Mouse (Mus musculus): ENCODE data around the gene Col23a1. TPM values are rescaled to one million over a fixed set of nuclear protein-coding genes. Genes with fewer than 3 reads are reported as not detected.
"Not testable (repeated sequence)": the region's sequence is repeated elsewhere in the genome, so short reads cannot be mapped to it uniquely, and the experiment has no call there.

Gene Col23a1
- polyA plus RNA-seq, 1 experiment from 2014 or later, result 0.15 TPM

- Histone ChIP-seq H3K4me3 (ENCODE audit: low read depth, low read length) (no peak overlapping the region), H3K27ac (ENCODE audit: low read length) (no peak overlapping the region), H3K36me3 (ENCODE audit: control insufficient read depth, insufficient read depth) (peaks cover 18% of the 10 kb centered on the region), H3K9ac (ENCODE audit: low read depth, low read length) (no peak overlapping the region), H3K4me2 (ENCODE audit: low read depth, low read length) (no peak overlapping the region), H3K9me3 (replicated peaks; ENCODE audit: control insufficient read depth, low read length) (no peaks in the 10 kb centered on the region), H3K27me3 (ENCODE audit: control insufficient read depth, insufficient read depth, low read depth, low read length) (no peaks in the 10 kb centered on the region), H3K4me1 (ENCODE audit: control insufficient read depth, low read depth, low read length) (no peaks in the 10 kb centered on the region; the same call in none of the 2 replicates)
- no peak for ATAC-seq (ENCODE audit: low read depth)
- 83% methylated on average over 8 of the region's 8 CpGs for WGBS (ENCODE audit: insufficient replicate concordance)
These were observed 338.2 kb downstream of the Col23a1 start for GRCm38 (mm10) chr11:51627907-51628306.

GRCm38 (mm10) chr11:51629651-51630314 lies 340.1 kb downstream of the Col23a1 start:
- Histone ChIP-seq H3K4me1 (ENCODE audit: control insufficient read depth, low read depth, low read length) (peaks cover 5% of the 10 kb centered on the region), H3K4me3 (ENCODE audit: low read depth, low read length) (no peak overlapping the region), H3K36me3 (ENCODE audit: control insufficient read depth, insufficient read depth) (peaks cover 10% of the 10 kb centered on the region), H3K27me3 (ENCODE audit: control insufficient read depth, insufficient read depth, low read depth, low read length) (no peaks in the 10 kb centered on the region), H3K27ac (ENCODE audit: low read length) (no peak overlapping the region), H3K4me2 (ENCODE audit: low read depth, low read length) (no peak overlapping the region), H3K9ac (ENCODE audit: low read depth, low read length) (no peak overlapping the region), H3K9me3 (replicated peaks; ENCODE audit: control insufficient read depth, low read length) (no peaks in the 10 kb centered on the region)
- no peak for ATAC-seq (ENCODE audit: low read depth)
- 44% methylated on average over 15 of the region's 15 CpGs for WGBS (ENCODE audit: insufficient replicate concordance)

GRCm38 (mm10) chr11:51632130-51632753 lies 342.5 kb downstream of the Col23a1 start:
- Histone ChIP-seq H3K4me1 (ENCODE audit: control insufficient read depth, low read depth, low read length) (peaks cover 20% of the 10 kb centered on the region), H3K27ac (ENCODE audit: low read length) (0 out of 2 replicates have a peak overlapping the region, but pooled peaks have one; percentile 17), H3K4me3 (ENCODE audit: low read depth, low read length) (no peak overlapping the region), H3K36me3 (ENCODE audit: control insufficient read depth, insufficient read depth) (peaks cover 4% of the 10 kb centered on the region; the same call in 1 of the 2 replicates), H3K9me3 (replicated peaks; ENCODE audit: control insufficient read depth, low read length) (no peaks in the 10 kb centered on the region), H3K4me2 (ENCODE audit: low read depth, low read length) (no peak overlapping the region), H3K27me3 (ENCODE audit: control insufficient read depth, insufficient read depth, low read depth, low read length) (no peaks in the 10 kb centered on the region), H3K9ac (ENCODE audit: low read depth, low read length) (no peak overlapping the region)
- WGBS (ENCODE audit: insufficient replicate concordance), result 56% methylated on average over 6 of the region's 6 CpGs
- no peak for ATAC-seq (ENCODE audit: low read depth)

- H3K36me3 ChIP-seq (ENCODE audit: control insufficient read depth, insufficient read depth); H3K27ac ChIP-seq (ENCODE audit: low read length); H3K4me2 ChIP-seq (ENCODE audit: low read depth, low read length); H3K27me3 ChIP-seq (ENCODE audit: control insufficient read depth, insufficient read depth, low read depth, low read length); H3K4me3 ChIP-seq (ENCODE audit: low read depth, low read length); H3K9me3 ChIP-seq (replicated peaks; ENCODE audit: control insufficient read depth, low read length); H3K9ac ChIP-seq (ENCODE audit: low read depth, low read length); ATAC-seq (ENCODE audit: low read depth): not testable (repeated sequence)
- WGBS (ENCODE audit: insufficient replicate concordance), result 68% methylated on average over 7 of the region's 7 CpGs
- peaks cover 25% of the 10 kb centered on the region for H3K4me1 ChIP-seq (ENCODE audit: control insufficient read depth, low read depth, low read length)
These were observed 343.5 kb downstream of the Col23a1 start for GRCm38 (mm10) chr11:51633200-51633599.

Other genes with a start within 250 kb of the Col23a1 start
- not detected in 2 replicates for gene Olfr1375, start 241.8 kb upstream of the Col23a1 start, polyA plus RNA-seq (2015; fragmentation: Nextera tagmentation; extraction: Ambion mirVana)
- gene Zfp354a, start 230.7 kb upstream of the Col23a1 start, polyA plus RNA-seq (2015; fragmentation: Nextera tagmentation; extraction: Ambion mirVana), result 1.4 and 1.7 TPM in 2 replicates
- not detected in 2 replicates for gene Gm12569, start 69.4 kb upstream of the Col23a1 start, polyA plus RNA-seq (2015; fragmentation: Nextera tagmentation; extraction: Ambion mirVana)
- gene Clk4, start 28.2 kb upstream of the Col23a1 start, polyA plus RNA-seq (2015; fragmentation: Nextera tagmentation; extraction: Ambion mirVana), result 54.7 and 58.7 TPM in 2 replicates
- 0.15 and 0.46 TPM in 2 replicates for gene BC049762, start 26.9 kb upstream of the Col23a1 start, polyA plus RNA-seq (2015; fragmentation: Nextera tagmentation; extraction: Ambion mirVana)